Mouse (Mus musculus): ENCODE measurements around the gene Lgals8. TPM values are rescaled to one million over a fixed set of nuclear protein-coding genes. Genes with fewer than 3 reads are reported as not detected.

The Lgals8 gene
- total RNA-seq, 2 experiments from 2014 or later, result 30.7 to 36.4 TPM

GRCm38 (mm10) chr13:12461730-12462119 is 3.0 kb downstream of the Lgals8 start:
- DNase-seq (ENCODE audit: low spot score in 2 of 2), result no peak

DNA sequence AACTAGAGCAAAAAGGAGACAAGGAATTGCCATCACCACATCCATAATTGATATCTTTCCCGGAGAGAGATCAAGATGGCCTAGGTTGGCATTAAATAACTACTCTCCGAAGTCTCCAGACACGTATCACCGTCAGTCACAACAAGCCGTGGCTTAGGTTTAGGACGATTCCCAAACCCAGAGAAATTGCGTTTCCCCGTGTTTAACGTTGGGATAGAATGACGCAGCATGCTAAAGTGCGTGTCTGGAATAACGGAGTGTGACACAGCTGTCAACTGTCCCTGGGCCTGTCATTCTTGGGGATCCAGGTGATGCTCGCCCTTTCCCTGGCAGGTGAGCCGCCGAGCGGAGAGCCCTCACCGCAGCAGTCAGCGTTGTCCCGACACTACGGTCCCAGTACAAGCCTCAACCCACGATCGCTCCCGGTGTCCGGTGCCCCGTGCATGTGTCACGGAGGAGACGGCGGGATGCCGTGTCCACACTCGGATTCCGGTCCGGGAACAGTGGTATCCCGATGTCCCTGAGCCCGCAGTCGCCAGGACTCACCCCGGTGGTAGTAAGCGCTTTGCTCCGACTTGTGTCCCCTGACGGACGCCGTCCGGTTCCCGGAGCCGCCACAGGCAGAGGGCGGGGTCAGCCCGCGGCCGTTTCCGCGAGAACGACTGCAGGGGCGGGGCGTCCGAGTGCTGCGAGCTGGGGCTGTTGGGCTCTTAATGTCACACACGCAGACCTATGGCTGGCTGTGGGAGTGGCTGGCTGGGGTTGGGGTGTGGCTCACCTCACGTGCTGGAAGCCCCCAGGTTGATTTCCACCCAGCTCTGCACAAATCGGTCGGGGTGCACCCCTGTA is 3.6 kb downstream of the Lgals8 start:
- peak; percentile 88 to 96 for DNase-seq (ENCODE audit: low spot score in 2 of 2)

DNA sequence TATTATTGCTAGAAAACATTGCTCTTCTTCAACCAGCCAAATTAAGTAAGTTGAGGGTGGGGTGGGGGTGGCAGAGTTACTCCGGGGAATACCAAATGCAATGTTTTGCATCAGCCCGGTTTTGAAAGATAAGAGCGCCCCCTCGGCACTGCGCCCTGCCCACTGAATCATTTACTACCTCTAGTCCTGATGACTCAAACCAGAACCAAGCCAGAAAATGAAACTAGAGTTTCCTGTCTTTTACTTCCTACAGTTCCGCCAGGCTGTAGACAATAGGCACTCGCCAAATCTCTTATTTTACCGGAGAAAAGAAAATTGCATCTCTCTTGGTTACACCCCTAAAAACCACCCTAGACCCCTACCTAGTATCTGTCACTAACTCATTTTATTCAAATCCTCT is 4.3 kb downstream of the Lgals8 start:
- DNase-seq (ENCODE audit: low spot score in 2 of 2), result peak in 1 of 2 experiments; percentile 24

GRCm38 (mm10) chr13:12456711-12457110 is 8.0 kb downstream of the Lgals8 start:
- no peak for DNase-seq (ENCODE audit: low spot score in 2 of 2)

- no peak for DNase-seq (ENCODE audit: low spot score in 2 of 2)
Observed at GRCm38 (mm10) chr13:12454686-12455390, 9.9 kb downstream of the Lgals8 start.

DNA sequence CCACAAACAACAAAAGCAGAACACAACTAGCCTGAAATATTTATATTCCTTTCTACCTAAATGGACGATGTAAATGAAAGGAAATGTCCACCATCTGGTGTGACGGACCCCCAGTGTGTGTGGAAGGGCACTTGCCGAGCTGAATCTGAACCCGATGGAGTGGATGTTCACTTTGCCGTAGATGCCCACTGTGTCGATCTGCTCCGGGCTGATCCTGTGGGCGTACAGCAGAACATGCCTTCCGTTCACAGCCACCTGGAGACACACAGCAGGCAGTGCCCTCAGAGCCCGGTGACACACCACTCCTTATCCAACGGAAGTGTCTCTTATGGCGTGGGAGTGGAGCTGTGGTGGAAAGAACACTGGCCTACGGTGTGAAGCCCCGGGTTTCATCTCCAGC is 11.6 kb downstream of the Lgals8 start:
- no peak for DNase-seq (ENCODE audit: low spot score in 2 of 2)

- DNase-seq (ENCODE audit: low spot score in 2 of 2), result no peak
Observed at GRCm38 (mm10) chr13:12442008-12442587, 22.6 kb downstream of the Lgals8 start.

GRCm38 (mm10) chr13:12440813-12441212 is 23.9 kb downstream of the Lgals8 start:
- DNase-seq (ENCODE audit: low spot score in 2 of 2), result no peak

- DNase-seq (ENCODE audit: low spot score in 2 of 2), result no peak
Observed at GRCm38 (mm10) chr13:12439586-12439985, 25.2 kb downstream of the Lgals8 start.

- no peak for DNase-seq (ENCODE audit: low spot score in 2 of 2)
Observed at GRCm38 (mm10) chr13:12433843-12434242, 30.9 kb downstream of the Lgals8 start.

DNA sequence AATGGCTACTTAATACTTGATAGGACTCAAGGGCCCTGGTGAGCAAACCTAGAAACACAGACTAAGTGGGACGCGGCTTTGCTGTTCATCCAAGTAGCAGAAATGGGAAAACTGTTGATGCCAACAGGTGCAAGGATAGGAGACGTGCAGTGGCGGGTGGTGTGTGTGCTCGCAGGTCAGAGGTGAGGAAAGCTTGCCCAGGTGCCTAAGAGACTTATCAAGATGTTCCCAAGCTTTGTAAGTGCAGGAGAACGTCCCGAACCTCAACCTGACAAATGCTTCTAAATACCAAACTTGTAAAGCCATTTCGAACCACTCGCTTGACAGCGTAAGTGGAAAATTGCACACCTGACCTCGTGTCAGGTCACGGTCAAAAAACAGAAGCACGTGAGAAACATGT is 36.2 kb downstream of the Lgals8 start:
- no peak for DNase-seq (ENCODE audit: low spot score in 2 of 2)

DNA sequence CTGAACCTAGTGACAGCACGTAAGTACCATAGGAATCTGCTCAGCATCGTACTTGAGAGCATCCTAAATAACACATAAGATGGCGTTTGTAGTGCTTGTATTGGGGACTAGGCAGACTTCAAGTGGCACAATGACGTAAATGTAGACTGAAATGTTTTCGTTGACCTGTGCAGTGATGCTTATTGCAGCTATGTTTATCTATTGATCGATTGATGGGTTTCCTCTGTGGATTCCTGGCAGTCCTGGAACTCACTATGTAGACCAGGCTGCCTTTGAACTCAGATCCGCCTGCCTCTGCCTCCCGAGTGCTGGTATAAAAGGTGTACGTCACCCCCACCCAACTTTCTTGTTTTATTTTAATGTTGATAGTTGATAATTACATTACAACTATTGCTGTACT is 44.1 kb downstream of the Lgals8 start:
- no peak for DNase-seq (ENCODE audit: low spot score in 2 of 2)

- DNase-seq (ENCODE audit: low spot score in 2 of 2), result no peak
Observed at GRCm38 (mm10) chr13:12412016-12412415, 52.7 kb downstream of the Lgals8 start.

- no peak for DNase-seq (ENCODE audit: low spot score in 2 of 2)
Observed at GRCm38 (mm10) chr13:12408343-12409066, 56.2 kb downstream of the Lgals8 start.

DNA sequence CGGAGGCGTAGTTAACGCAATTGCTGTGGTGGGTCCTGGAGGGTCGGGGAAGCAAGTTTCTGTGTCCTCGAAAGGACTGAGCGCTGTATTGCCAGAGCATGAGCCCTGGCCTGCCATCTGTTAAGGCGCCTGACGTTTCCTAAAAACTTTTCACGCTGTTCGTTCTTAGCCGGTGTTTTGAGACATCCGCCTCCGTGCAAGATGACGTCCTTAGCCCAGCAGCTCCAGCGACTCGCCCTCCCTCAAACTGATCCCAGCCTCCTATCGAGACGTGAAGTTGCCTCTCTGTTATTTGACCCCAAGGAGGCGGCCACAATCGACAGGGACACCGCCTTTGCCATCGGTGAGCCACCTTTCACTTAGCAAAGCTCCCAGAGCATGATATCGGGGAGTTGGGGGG is 69.2 kb downstream of the Lgals8 start:
- peak in 1 of 2 experiments; percentile 10 for DNase-seq (ENCODE audit: low spot score in 2 of 2)

GRCm38 (mm10) chr13:12394609-12395505 is 69.9 kb downstream of the Lgals8 start, which contains the start of gene Heatr1:
Gene Heatr1 (plus strand): TSS chr13:12395027.
- DNase-seq (ENCODE audit: low spot score in 2 of 2), result peak; percentile 66 to 84

All from gastrocnemius, postnatal 4 days (tissue).